In genomic region chr8:105471314-105472015, GRCm38 (mm10) we compare ENCODE assay signal across 8 mouse cellular contexts. TPM values are rescaled to one million over a fixed set of nuclear protein-coding genes. Genes with fewer than 3 reads are reported as not detected.
DNase-seq lines count a peak whose midpoint lies in the region; ATAC-seq lines count a peak whose summit lies in the region.

Gene Tppp3 (minus strand): TSS chr8:105471526.

- H3K4me3 ChIP-seq in lung, embryonic 15.5 days = peak within 1 kb of the TSS; percentile 32

- H3K36me3 ChIP-seq in lung, embryonic 15.5 days = 0 out of 2 replicates have a peak, but pooled peaks cover 6% of the 10 kb centered on the region

- peak within 1 kb of the TSS; percentile 30; the same call in 1 of the 2 replicates for H3K9ac ChIP-seq in lung, embryonic 15.5 days

- 0 out of 2 replicates have a peak, but pooled peaks cover 6% of the 10 kb centered on the region for H3K27me3 ChIP-seq in lung, embryonic 15.5 days

- DNase-seq in R1 (ENCODE audit: low read depth, low spot score) = peak; percentile 93
- peak; percentile 95 to 97 for DNase-seq in cerebellum, postnatal 10 days
- DNase-seq in frontal cortex, adult 2 months (ENCODE audit: extremely low spot score in 1 of 2, low spot score in 1 of 2) = peak; percentile 77 to 84
- peak; percentile 91 for DNase-seq in layer of hippocampus, adult 9-11 months
- peak; percentile 95 for DNase-seq in ovary, adult 18-20 months (ENCODE audit: low spot score)
- DNase-seq in thymus, postnatal 0 days (ENCODE audit: low spot score) = no peak

- H3K4me2 ChIP-seq in lung, embryonic 15.5 days = peak within 1 kb of the TSS; percentile 58

- no peaks in the 10 kb centered on the region for H3K9me3 ChIP-seq in lung, embryonic 15.5 days

- ATAC-seq in hematopoietic stem cell, adult 5-6 weeks (replicated peaks in 1 of 2; ENCODE audit: insufficient read depth in 1 of 2, low FRiP score in 2 of 2, low TSS enrichment in 1 of 2, low read depth in 1 of 2, poor library complexity in 2 of 2, severe bottlenecking in 2 of 2) = peak; percentile 75 to 86
- ATAC-seq in lung, embryonic 15.5 days (ENCODE audit: borderline replicate concordance, extremely low read depth, low FRiP score, low TSS enrichment) = peak; percentile 93

- peak within 1 kb of the TSS; percentile 56; the same call in 1 of the 2 replicates for H3K27ac ChIP-seq in lung, embryonic 15.5 days

- H3K4me1 ChIP-seq in lung, embryonic 15.5 days = peaks cover 71% of the 10 kb centered on the region

- WGBS in lung, embryonic 15.5 days = 8% methylated on average over 25 of the region's 25 CpGs

RNA-seq across cellular contexts. Expression of gene Tppp3, which starts in this region (rescaled TPM):
- 66.7 and 76.4 TPM in 2 replicates for polyA plus RNA-seq in frontal cortex, adult 2 months (2012; rRNA removed)
- 3.2 TPM in 1 of 2 replicates, not detected in the other for total RNA-seq in hematopoietic stem cell, adult 5-6 weeks (2017)
- 63.3 and 63.6 TPM in 2 replicates for polyA plus RNA-seq in lung, embryonic 15.5 days (2015; fragmentation: Nextera tagmentation; extraction: Ambion mirVana)
- polyA plus RNA-seq in thymus, postnatal 0 days (2015; fragmentation: Nextera tagmentation; extraction: Ambion mirVana) = 31.9 and 42.4 TPM in 2 replicates
